Mouse (Mus musculus) c-Kit-positive CD71-positive TER-119-positive erythroid progenitor cells, embryonic 14.5 days (primary cell): ENCODE results near the gene Ccdc182.
A peak's percentile ranks its signal among the peaks of the same experiment; 100 is the strongest.

Source experiments
- DNase-seq: peaks from one replicate; pipeline ENCODE4 v3.0.0-alpha.2; 2013; ENCODE audit warnings: low spot score

Gene Ccdc182

DNA sequence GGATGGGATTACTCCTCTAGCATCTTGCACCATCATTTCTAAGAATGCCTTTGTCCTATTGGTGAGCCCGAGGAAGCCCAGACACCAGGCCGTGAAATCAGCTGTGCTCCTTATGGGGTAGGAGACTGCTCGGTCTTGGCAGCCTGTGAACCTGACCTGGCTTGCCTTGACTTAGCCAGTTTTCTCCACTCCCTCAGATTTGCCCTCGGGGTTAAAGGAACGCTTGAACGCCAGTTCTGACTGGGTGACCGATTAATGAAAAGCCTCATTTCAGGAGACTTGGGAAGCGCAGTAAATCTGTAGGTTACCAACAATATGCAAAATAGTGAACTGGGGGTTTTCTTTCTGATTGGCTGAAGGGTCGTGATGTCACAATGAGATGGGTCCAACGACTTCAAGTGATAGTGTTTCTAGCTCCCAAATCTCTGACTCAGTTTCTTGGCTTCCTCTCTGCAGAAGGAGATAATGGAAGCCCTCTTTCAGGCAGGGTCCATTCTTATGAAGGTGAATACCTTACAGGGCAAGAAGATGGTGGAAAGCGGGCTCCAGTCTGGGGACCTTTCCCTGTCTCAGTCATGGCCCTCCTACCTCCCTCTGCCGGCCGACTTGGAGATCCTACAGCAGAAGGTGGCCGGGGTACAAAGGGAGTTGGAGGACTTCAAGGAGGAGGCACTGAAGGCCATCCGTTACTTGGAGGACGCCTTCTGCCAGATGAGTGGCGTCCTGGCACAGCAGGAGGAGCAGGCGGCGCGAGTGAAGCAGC, at the start of gene Ccdc182:
Ccdc182 (plus strand) TSS at position 428 of the 763 bp plus-strand sequence.
- DNase-seq, result no peak

DNA sequence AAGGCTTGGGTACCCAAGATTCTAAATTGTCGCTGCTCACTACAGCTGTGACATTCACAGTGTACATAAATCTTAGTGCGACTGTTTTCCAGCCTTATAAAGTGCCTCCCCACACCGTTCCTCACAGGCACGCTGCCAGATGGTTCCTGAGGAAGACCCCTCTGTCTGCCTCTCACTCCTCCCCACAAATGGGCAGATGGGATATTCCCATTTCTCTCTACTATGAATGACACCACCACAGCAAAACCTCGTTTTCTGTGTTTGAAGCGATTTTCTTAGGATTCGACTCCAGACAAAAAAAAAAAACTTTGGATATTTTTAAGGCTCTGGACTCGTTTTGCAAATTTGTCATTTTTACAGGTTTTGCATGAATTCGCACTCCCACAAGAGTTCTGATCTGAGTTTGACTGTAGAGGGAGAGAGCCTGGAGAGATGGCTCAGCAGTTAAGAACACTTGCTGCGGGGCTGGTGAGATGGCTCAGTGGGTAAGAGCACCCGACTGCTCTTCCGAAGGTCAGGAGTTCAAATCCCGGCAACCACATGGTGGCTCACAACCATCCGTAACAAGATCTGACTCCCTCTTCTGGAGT, 48.2 kb upstream of the Ccdc182 start:
- DNase-seq, result no peak

DNA sequence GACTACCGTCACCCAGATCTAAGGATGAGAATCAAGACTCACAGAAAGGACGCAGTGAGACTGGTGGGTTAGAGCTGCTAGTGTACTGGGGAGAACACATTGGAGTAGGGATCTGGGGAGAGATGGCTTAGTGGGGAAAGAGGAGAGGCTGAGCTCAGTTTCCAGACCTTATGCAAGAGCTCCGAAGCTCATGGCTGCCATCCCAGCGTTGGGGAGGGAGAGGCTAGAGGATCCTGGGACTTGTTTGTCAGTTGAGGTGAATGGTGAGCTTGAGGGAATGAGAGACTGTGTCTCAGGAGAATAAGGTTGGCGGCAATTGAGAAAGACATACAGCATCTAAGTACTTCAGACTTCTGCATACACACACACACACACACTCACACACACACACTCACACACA, 45.2 kb upstream of the Ccdc182 start:
- DNase-seq, result no peak

DNA sequence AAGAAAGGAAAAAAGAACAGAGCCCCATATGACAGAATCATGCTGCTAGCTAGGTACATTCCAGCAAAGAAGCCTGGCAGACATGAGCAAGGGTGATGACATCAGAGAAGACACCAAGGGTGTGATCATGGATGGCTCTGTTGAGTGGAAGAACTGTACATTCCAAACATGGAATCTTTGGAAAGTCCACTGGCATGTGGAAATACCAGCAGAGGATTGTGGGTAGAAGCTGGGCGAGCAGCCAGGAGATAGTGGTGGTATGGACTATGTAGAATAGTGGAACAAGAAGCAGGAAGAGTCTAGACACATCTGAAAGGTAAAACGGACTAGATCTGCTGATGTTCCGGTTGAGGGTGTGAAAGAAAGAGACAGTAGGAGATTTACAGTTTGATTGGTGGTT, 43.3 kb upstream of the Ccdc182 start:
- no peak for DNase-seq

DNA sequence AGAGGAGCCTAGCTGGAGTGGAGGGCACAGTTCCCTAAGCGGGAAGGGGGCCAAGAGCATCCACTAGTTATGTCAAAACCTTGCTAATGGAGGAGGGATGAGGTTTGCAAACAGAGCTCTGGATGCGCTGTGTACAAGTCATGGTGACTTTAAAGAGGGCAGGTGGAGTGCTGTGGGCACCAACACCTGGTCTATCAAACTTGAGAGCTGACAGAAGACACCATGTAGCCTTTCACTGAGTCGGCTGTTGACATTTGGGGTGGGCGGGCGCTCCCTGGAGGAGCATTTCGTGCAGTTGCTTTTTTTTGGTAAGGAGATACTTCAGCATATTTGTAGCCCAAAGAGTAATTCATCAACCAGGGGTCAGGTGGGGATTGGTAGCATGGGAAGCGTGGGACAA, 42.6 kb upstream of the Ccdc182 start:
- no peak for DNase-seq

DNA sequence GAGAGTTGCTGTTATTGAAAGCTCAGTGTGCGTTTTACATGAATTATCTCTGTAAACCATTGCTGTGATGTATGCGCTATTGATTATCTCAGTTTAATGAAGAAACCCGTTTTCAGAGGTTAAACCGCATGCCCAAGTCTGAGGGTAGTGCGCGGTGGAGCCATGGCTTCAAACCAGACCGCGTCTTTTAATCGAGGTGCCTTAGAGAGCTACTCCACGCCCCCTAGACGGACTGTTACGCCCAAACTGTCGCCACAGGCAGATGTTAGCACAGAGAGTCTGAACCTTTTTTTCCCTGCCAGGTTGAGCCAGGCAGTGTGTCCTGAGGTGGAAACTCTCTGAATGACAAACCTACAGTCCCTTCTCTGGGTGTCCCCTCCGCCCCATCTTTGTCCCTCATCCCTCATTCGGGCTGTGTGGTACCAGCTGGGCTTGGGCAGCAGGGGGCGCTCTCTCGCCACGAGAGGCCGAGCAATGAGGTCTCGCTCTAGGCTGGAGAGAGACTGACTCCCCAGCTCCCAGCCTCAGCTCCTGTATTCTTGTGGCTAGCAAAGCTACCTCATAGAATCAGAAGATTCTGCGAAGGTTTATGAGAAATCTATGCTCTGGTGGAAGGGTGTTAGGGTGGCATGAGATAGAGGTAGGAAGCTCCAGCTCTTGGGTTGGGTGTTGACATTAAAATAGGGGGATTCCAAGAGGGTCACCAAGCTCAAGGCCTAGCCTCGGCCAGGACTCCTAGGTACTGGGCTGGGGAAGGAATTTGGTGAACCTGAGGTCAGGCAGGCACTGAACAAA, 41.7 kb upstream of the Ccdc182 start:
- peak; percentile 29 for DNase-seq

DNA sequence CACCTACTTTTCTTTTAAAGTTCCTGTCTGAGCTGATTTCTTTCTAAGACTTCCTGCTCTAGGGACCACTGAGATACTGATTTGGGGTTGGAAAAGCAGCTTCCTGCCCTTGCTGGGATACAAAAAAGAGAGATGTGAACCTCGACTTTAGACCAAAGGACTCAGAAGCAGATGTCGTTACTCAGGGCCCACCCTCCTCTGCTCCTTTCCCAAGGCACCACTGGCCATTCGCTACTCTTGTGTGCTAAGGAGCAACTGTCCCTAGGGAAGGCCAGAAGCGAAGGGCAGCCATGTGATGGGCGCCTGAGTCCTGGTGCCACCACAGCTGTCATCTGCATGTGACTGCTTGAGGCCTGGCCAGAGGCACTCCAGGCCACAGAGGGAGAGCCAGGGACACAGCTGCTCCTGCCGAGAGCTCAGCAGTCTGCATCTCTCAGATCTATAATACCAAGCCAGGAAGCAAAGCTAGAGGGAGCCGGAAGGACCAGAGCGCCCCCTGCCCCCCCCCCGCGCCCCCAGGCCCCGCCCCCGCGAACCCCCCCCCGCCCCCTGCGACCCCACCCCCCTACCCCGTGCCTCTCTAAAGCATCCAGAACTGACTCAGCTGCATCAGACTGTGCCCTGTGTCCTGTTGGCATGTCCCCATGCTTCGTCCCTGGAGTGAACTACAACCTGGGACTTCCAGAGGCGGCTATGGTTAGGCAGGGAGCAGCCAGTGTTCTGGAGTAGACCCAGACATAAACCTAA, 40.9 kb upstream of the Ccdc182 start:
- no peak for DNase-seq

DNA sequence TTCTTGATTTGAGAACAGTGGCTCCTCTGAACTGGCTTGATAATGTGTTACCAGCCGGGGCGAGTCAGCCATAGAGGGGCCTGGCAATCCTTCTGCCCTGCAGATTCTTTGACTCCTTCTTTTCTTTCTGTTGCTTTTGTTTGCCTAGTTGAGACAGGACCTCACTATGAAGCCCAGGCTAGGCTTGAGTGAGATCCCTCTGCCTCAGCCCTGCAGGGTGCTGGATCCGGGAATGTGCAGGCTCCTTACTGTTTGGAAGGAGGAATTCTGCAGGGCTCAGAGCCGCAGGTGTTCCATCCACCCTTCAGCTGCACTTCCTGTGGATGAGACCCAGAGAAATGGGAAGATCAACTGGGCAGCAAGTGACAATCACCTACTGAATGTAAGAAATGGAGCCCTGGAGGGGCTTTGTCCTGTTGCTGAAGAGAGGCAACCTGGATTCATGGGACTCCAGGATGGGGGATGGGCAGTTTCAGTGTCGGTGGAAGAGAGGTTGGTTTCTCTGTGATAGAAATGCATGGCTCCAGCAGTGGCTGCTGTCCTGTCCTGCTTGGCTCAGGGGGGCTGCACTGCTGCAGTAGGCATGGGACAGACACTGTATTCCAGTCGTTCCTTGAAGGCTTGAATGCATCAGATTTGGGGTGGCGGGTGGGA, 40.2 kb upstream of the Ccdc182 start:
- DNase-seq, result no peak

DNA sequence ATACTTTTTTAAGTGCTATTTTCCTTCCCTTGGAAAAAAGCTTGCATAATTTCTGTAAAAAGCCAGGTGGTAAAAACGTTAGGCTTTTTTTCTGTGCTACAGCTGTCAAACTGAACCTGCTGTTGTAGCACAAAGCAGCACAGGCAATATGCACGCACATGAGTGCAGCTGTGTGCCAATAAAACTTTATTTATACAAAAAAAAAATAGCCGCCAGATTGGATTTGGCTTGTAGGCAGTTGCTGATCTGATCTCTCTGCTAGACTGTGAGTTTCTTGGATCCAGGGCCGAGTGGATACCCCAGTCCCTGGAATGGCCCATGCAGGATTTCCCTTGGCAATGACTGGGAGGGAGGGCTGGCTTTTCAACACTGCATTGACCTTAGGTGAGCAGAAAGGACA, 36.2 kb upstream of the Ccdc182 start:
- no peak for DNase-seq

DNA sequence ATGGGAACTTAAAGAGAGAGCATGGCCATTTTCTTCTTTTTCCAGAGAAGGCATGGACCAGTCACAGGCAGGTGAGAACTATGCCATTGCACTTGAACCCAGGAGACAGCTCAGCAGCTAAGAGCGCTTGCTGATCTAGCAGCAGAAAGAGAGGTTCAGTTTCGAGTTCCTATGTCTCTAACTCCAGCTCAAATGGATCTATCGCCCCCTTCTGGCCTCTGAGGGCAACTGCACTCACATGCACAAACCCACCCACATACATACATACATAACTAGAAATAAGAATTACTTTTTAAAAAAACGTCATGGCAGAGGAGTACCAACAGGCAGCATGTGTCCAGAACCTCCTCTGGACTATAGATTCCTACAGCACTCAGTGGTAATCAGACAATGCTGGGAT, 35.6 kb upstream of the Ccdc182 start:
- peak; percentile 16 for DNase-seq

DNA sequence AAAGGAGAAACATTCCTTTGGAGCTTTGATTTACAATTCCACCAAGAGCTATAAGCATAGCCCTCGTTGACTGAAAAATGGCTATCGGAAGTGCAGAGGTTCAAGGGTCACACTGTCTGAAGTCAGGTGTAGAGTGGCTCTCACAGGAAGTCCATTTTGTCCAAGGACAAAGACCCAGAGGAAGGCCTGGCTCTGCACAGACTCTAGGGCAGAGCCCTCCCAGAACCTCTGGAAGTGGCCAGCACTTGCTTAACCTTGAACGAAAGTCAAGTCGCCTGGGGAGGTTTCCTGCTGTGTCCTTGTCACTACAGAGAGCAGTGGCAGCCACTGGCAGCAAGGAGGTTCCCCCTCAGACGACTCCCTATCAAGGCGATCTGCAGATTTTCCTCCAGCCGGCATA, 33.4 kb upstream of the Ccdc182 start:
- DNase-seq, result no peak

DNA sequence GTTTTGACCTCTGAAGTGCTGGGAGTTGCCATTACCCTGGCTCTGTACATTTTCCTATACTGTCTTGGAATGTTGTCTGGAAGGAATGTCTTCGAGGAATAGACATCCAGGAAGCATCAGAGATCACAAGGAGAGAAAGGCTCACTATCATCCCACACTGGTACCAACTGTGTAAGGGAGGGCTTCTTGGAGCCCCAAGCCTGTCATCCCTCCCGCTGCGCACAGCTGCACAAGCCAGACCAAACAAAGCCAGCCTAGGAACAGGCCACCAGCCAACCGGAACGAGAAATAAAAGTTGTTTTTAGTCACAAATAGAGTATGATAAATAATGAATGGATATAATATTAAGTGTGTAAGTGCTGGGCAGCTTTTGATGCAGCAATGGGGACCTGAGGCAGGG, 29.0 kb upstream of the Ccdc182 start:
- no peak for DNase-seq

DNA sequence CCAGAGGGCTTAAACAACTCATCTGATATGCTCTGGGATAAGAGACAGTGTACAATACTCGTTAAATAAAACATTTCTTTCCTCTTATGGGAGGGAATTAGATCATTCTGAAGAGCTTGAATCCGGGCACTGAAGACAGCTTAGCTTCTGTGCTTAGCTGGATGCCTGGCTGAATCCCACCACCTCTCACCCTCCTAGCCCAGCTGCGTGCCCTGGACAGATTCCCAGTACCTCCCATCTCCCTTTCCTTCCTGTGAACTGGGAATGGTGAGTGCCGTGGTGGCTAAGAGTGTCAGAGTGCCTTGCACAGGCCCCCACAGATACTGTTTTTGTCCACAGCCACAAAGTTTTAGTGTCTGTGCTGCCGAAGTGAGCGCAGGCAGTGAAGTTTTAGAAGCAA, 27.5 kb upstream of the Ccdc182 start:
- DNase-seq, result no peak

DNA sequence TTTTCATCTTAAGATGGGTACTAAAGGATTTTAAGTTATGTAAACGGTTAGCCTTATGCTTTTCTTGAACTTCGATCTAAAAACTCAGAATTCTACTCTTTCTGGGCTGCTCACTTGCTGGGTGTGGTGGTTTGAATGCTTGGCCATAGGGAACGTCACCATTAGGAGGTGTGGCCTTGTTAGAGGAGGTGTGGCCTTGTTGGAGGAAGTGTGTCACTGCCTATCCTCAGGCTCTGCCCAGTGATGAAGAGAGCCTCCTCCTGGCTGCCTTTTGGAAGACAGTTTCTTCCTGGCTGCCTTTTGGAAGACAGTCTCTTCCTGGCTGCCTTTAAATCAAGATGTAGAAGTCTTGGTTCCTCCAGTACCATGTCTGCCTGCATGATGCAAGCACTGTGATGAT, 22.0 kb upstream of the Ccdc182 start:
- no peak for DNase-seq

DNA sequence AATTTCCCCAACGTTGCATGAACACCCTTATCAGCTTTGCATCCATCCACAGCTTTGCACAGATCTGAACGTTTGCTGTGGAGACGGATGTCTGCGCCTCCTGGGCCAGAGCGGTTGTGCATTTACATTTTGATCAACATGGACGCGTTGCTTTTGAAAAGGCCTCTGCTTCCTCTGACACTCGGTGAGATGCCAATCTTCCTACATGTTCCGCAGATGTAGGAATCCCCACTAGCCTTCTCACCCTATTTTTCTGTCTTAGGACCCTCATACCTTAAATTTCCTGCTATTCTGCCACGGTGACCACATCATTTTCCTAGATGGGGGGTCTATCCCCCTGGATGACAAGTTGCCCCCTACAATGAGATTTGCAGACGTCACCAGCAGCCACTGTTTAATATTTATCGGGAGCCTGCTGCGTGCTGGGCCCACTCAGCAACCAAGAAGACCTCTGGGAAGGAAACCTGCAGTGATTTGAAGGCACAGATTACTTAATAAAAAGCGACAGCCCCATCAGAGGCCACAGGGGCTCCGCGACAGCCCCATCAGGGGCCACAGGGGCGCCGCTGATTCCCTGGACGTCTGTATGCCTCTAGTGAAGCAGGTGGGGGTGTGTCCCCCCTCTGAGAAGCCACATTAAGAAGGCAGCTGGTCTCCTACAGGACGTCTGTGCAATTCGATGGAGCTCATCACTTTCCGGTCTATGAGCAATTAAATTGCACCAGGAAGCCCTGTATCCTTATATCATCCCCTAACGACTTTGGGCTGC, 19.6 kb upstream of the Ccdc182 start:
- DNase-seq, result no peak

DNA sequence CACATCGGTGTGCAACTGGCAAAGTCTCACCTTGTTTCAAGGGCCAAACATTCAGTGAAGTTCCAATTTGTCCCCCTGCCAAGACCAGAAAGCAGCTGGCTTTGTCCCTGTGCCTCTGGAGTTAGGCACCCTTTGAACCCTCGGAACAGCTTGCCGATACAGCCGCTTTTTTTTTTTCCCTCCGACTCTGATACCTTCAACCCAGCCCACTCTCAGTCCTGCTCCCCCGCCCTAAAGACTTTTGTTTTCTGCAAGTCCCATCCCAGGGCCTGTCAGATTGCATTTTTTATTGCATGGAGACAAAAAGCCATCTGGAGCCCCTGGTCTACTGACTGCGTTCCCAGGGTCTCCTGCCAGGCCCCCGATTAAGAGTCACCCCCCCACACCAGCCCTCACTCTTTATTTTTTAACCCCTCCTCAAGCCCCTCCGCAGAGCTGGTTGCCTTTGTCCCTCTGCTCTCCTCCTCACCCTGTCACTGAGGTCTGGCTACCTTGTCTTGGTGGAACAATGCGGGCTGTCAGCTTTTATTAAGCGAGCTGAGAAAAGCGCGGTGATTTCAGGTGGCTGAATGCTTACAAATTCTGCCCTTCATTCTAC, 18.9 kb upstream of the Ccdc182 start:
- DNase-seq, result no peak

DNA sequence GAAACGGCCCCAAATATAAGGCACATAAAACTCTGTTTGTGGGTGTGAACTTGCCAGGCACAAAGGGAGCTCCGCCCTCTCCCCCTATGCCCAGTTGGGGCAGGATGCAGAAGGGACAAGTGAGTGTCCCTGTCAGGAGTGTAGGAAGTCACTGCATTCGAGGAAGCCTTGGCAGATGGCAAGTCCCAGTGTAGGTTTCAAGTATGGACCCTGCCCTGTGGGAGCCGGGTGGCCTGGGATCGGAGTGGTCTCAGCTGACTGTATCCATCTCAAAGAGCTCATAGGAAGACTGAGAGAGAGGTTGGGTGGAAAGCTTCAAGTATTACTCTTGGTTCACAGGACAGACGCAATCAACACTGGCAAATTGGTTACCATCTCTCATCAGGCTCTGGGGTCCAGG, 17.9 kb upstream of the Ccdc182 start:
- no peak for DNase-seq

DNA sequence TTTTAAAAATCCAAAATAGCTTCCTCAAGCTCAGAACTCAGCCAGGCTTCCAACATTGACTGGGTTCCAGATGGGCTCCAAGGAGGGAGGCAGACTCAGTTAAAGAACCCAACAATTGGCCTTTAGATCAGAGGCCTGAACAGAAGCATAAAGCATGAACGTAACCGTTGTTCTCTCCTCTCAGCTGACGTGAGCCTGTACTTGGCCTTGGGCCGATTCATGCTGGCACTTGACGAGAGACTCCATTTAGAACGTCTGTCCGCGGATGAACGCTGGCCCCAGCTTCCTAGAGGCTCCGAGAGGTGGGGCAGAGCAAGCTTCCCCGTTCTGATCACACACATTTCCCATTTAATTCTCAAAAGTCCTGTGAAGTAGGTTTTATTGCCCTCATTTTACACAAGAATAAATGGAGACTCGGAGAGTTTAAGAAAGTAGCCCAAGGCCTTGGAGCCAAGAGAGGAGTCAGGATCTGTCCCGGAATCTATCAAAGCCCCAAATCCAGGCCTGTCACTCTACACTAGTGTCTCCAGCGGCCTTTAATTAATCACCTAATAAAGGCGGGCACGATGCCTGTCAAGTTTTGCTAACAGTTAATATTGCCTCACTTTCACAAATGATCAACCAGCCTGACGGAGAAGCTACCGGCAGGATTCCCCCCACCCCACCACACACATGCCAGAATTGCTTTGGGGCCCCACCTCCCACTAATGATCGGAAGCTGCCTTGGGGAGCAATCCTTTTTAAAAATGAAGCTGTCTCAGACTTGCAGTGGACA, 17.1 kb upstream of the Ccdc182 start:
- DNase-seq, result no peak

DNA sequence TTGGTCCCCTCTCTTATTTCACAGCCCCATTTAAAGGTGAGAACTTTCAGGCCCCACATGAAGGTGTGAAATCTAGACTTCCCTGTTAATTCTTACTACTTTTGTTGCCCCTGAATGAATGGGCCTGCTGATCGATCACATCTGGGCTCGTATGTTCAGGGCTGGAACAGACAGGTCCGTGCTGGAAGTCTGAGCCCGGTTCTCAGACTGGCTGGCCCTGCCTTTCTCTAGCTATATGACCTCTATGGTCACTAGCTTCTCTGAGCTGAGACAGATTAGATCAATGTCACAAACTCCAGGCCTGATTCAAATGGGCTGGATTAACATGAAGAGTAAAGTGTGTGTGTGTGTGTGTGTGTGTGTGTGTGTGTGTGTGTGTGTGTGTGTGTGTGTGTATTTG, 14.9 kb upstream of the Ccdc182 start:
- no peak for DNase-seq

DNA sequence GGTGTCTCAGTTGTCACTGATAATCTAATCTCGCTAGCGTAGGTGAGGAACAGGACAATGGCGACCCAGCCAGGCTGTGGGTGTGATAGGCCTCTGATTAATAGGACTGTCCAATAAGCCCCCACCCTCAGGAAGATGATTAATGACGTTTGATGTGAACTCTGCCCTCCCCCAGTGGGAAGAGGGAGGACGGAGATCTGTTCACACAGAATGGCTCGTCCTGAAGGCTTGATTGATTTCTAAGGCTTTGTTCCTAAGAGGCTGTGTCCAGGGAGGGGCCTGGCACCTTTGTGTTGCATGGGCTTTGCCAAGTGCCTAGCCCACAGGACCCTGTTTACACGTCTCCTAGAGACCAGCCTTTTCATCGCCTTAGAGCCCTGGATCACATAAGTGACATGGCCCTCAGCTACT, 13.4 kb upstream of the Ccdc182 start:
- no peak for DNase-seq
